ENCODE assay signal across 16 mouse cellular contexts in the genomic region with DNA sequence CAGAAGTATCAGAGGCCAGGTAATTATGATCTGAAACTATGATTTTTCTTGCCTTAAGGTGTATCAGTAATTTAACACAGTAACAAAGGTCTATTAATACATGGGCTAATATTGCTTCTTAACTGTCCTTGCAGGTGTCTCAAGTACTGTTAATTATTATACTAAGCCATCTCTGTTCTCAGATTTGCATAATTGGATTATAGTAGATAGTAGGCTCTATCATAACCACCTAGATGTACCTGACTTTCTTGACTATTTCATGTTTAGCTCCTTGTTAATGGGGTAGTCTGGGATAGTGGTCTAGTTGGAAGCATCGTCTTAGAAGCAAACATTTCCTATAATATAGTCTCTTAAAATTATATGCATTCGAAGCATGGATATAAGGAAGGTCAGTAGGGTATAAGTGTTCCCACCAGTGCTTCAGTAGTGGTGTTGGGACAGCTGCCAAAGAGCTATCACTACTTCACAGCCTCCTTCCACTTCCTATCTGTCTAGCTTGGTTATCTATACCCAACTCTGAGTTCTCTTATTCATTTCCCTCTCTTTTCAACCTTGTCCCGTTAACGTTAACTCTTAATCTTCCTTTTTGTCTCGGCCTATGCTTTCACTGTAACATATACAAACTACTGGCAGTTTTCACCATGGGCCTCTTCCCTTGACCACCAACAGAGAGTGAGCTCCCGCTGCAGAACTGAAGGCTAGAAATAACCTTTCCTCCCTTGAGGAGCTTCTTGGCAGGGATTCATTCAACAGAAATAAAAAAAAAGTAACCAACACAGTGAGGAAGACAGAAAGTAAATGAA.
DNase-seq lines count a peak whose midpoint lies in the region; ATAC-seq lines count a peak whose summit lies in the region.
"Had no signal": no experiment of that assay in that cellular context is flagged by ENCODE, and none has a peak within 500 bp of the region (broad histone marks: within the 10 kb centered on the region; RNA-seq: fewer than 3 reads in every experiment).

No protein-coding gene starts in this region.

- peaks cover 14% of the 10 kb centered on the region for H3K4me1 ChIP-seq in heart, embryonic 13.5 days
- H3K4me1 ChIP-seq in lung, embryonic 15.5 days: no peaks in the 10 kb centered on the region
- no peaks in the 10 kb centered on the region for H3K4me1 ChIP-seq in liver, embryonic 16.5 days (ENCODE audit: control insufficient read depth, low read depth, low read length)
- H3K4me1 ChIP-seq: hindbrain, embryonic 10.5 days had no signal

- ATAC-seq in heart, embryonic 13.5 days (ENCODE audit: extremely low read depth, insufficient number of reproducible peaks, low FRiP score, low TSS enrichment): no peak; the same call in 1 of the 2 replicates
- peak; percentile 46; the same call in 1 of the 2 replicates for ATAC-seq in lung, embryonic 15.5 days (ENCODE audit: borderline replicate concordance, extremely low read depth, low FRiP score, low TSS enrichment)
- ATAC-seq in erythroblast, adult 5-6 weeks (replicated peaks; ENCODE audit: low FRiP score, poor library complexity, severe bottlenecking): peak; percentile 46; the same call in 1 of the 2 replicates
- ATAC-seq in liver, embryonic 16.5 days (ENCODE audit: low read depth): peak; percentile 82

- no peak overlapping the region for H3K4me3 ChIP-seq in heart, embryonic 13.5 days
- no peak overlapping the region for H3K4me3 ChIP-seq in lung, embryonic 15.5 days
- H3K4me3 ChIP-seq in liver, embryonic 16.5 days (ENCODE audit: low read depth, low read length): no peak overlapping the region
- H3K4me3 ChIP-seq: hindbrain, embryonic 10.5 days had no signal

- intact Hi-C loops in heart, postnatal 25 days (cut with DNase I): no loop called here

- H3K36me3 ChIP-seq in heart, embryonic 13.5 days: no peaks in the 10 kb centered on the region
- H3K36me3 ChIP-seq in lung, embryonic 15.5 days: no peaks in the 10 kb centered on the region
- no peaks in the 10 kb centered on the region for H3K36me3 ChIP-seq in liver, embryonic 16.5 days (ENCODE audit: control insufficient read depth, insufficient read depth)
- H3K36me3 ChIP-seq: hindbrain, embryonic 10.5 days had no signal

- H3K9ac ChIP-seq in heart, embryonic 13.5 days: no peak overlapping the region
- no peak overlapping the region for H3K9ac ChIP-seq in lung, embryonic 15.5 days
- H3K9ac ChIP-seq in liver, embryonic 16.5 days (ENCODE audit: low read depth, low read length): no peak overlapping the region

- H3K27ac ChIP-seq in heart, embryonic 13.5 days (replicated peaks): peak overlapping the region; percentile 50
- H3K27ac ChIP-seq in lung, embryonic 15.5 days: no peak overlapping the region
- H3K27ac ChIP-seq in liver, embryonic 16.5 days (ENCODE audit: low read length): no peak overlapping the region
- H3K27ac ChIP-seq: hindbrain, embryonic 10.5 days had no signal

- no peaks in the 10 kb centered on the region for H3K9me3 ChIP-seq in heart, embryonic 13.5 days
- no peaks in the 10 kb centered on the region for H3K9me3 ChIP-seq in lung, embryonic 15.5 days
- no peaks in the 10 kb centered on the region for H3K9me3 ChIP-seq in liver, embryonic 16.5 days (replicated peaks; ENCODE audit: control insufficient read depth, low read length)
- H3K9me3 ChIP-seq: hindbrain, embryonic 10.5 days had no signal

- DNase-seq in heart, postnatal 25 days (ENCODE audit: low spot score): no peak
- DNase-seq in lung, postnatal 10 days: no peak
- DNase-seq in right cerebral cortex, postnatal 10 days (ENCODE audit: low spot score in 2 of 2): no peak
- no peak for DNase-seq in adrenal gland, postnatal 14 days
- DNase-seq: adrenal gland, postnatal 36 days; B cell, adult 2 months; gastrocnemius, postnatal 10 days; kidney, postnatal 4 days; layer of hippocampus, postnatal 36 days; left cerebral cortex, postnatal 4 days; right cerebral cortex, adult 18-20 months had no signal

- 27% methylated on average over 6 of the region's 6 CpGs for WGBS in heart, embryonic 13.5 days
- WGBS in lung, embryonic 15.5 days: 28% methylated on average over 6 of the region's 6 CpGs
- WGBS in liver, embryonic 16.5 days (ENCODE audit: insufficient replicate concordance): 20% methylated on average over 6 of the region's 6 CpGs

- no peak overlapping the region for H3K4me2 ChIP-seq in heart, embryonic 13.5 days
- no peak overlapping the region for H3K4me2 ChIP-seq in lung, embryonic 15.5 days
- H3K4me2 ChIP-seq in liver, embryonic 16.5 days (ENCODE audit: low read depth, low read length): no peak overlapping the region

- no peaks in the 10 kb centered on the region for H3K27me3 ChIP-seq in heart, embryonic 13.5 days (replicated peaks)
- no peaks in the 10 kb centered on the region for H3K27me3 ChIP-seq in lung, embryonic 15.5 days
- no peaks in the 10 kb centered on the region for H3K27me3 ChIP-seq in liver, embryonic 16.5 days (ENCODE audit: control insufficient read depth, insufficient read depth, low read depth, low read length)
